ENCODE assay signal across 12 mouse cellular contexts in genomic region chr7:30251956-30252954, GRCm38 (mm10). TPM values are rescaled to one million over a fixed set of nuclear protein-coding genes. Genes with fewer than 3 reads are reported as not detected.
DNase-seq lines count a peak whose midpoint lies in the region; ATAC-seq and TF ChIP-seq lines count a peak whose summit lies in the region.
"Had no signal": no experiment of that assay in that cellular context is flagged by ENCODE, and none has a peak within 500 bp of the region (broad histone marks: within the 10 kb centered on the region; RNA-seq: fewer than 3 reads in every experiment).

No protein-coding gene starts in this region.

- no peaks in the 10 kb centered on the region for H3K4me1 ChIP-seq in forebrain, embryonic 12.5 days
- no peaks in the 10 kb centered on the region for H3K4me1 ChIP-seq in forebrain, embryonic 15.5 days
- H3K4me1 ChIP-seq in lung, embryonic 16.5 days (replicated peaks; ENCODE audit: control insufficient read depth, insufficient read depth, low read length) = no peaks in the 10 kb centered on the region
- H3K4me1 ChIP-seq in midbrain, postnatal 0 days (ENCODE audit: insufficient read depth, low read length) = no peaks in the 10 kb centered on the region
- H3K4me1 ChIP-seq: limb, embryonic 12.5 days; midbrain, embryonic 12.5 days had no signal

- H3K27me3 ChIP-seq in forebrain, embryonic 12.5 days = no peaks in the 10 kb centered on the region
- H3K27me3 ChIP-seq in forebrain, embryonic 15.5 days = no peaks in the 10 kb centered on the region
- H3K27me3 ChIP-seq in lung, embryonic 16.5 days (ENCODE audit: control insufficient read depth, insufficient read depth, low read depth, low read length) = no peaks in the 10 kb centered on the region
- no peaks in the 10 kb centered on the region for H3K27me3 ChIP-seq in midbrain, postnatal 0 days (ENCODE audit: insufficient read depth, low read length)
- H3K27me3 ChIP-seq: limb, embryonic 12.5 days; midbrain, embryonic 12.5 days had no signal

- peak; percentile 52 for DNase-seq in urinary bladder, postnatal 14 days (ENCODE audit: low spot score)
- no peak for DNase-seq in urinary bladder, adult 2 months (ENCODE audit: low spot score)
- no peak for DNase-seq in T-cell, adult 2 months (ENCODE audit: low spot score)
- DNase-seq in thymus, adult 18-20 months = no peak
- no peak for DNase-seq in midbrain, postnatal 0 days (ENCODE audit: low spot score)
- DNase-seq: right cerebral cortex, adult 18-20 months had no signal

- no peak overlapping the region for H3K9ac ChIP-seq in forebrain, embryonic 12.5 days
- no peak overlapping the region for H3K9ac ChIP-seq in forebrain, embryonic 15.5 days (replicated peaks)
- no peak overlapping the region for H3K9ac ChIP-seq in lung, embryonic 16.5 days (ENCODE audit: low read length)
- no peak overlapping the region for H3K9ac ChIP-seq in midbrain, postnatal 0 days (replicated peaks; ENCODE audit: low read length, poor library complexity, severe bottlenecking)
- H3K9ac ChIP-seq: limb, embryonic 12.5 days; midbrain, embryonic 12.5 days had no signal

- 89% methylated on average over 12 of the region's 12 CpGs for WGBS in forebrain, embryonic 12.5 days
- 91% methylated on average over 12 of the region's 12 CpGs for WGBS in forebrain, embryonic 15.5 days
- WGBS in lung, embryonic 16.5 days = 61% methylated on average over 12 of the region's 12 CpGs
- WGBS in midbrain, postnatal 0 days = 84% methylated on average over 12 of the region's 12 CpGs

- ATAC-seq in forebrain, embryonic 12.5 days (ENCODE audit: low FRiP score) = no peak
- ATAC-seq in forebrain, embryonic 15.5 days (replicated peaks) = no peak
- peak; percentile 45; the same call in 1 of the 2 replicates for ATAC-seq in lung, embryonic 16.5 days (ENCODE audit: low read depth)
- ATAC-seq in midbrain, postnatal 0 days (ENCODE audit: low FRiP score) = no peak

- H3K4me3 ChIP-seq in forebrain, embryonic 12.5 days (replicated peaks) = no peak overlapping the region
- H3K4me3 ChIP-seq in forebrain, embryonic 15.5 days = no peak overlapping the region
- H3K4me3 ChIP-seq in lung, embryonic 16.5 days (ENCODE audit: low read length) = no peak overlapping the region
- H3K4me3 ChIP-seq in midbrain, postnatal 0 days (ENCODE audit: low read depth, low read length) = no peak overlapping the region
- H3K4me3 ChIP-seq: limb, embryonic 12.5 days; midbrain, embryonic 12.5 days had no signal

- peaks cover 59% of the 10 kb centered on the region for H3K36me3 ChIP-seq in forebrain, embryonic 12.5 days (replicated peaks)
- H3K36me3 ChIP-seq in forebrain, embryonic 15.5 days = peaks cover 6% of the 10 kb centered on the region; the same call in 1 of the 2 replicates
- peaks cover 4% of the 10 kb centered on the region; the same call in 1 of the 2 replicates for H3K36me3 ChIP-seq in lung, embryonic 16.5 days (ENCODE audit: control insufficient read depth, insufficient read depth, low read length)
- H3K36me3 ChIP-seq in midbrain, postnatal 0 days (ENCODE audit: insufficient read depth, low read length) = peaks cover 6% of the 10 kb centered on the region; the same call in 1 of the 2 replicates

- H3K9me3 ChIP-seq in forebrain, embryonic 12.5 days = no peaks in the 10 kb centered on the region
- no peaks in the 10 kb centered on the region for H3K9me3 ChIP-seq in forebrain, embryonic 15.5 days
- no peaks in the 10 kb centered on the region for H3K9me3 ChIP-seq in lung, embryonic 16.5 days (ENCODE audit: control insufficient read depth, low read length)
- H3K9me3 ChIP-seq in midbrain, postnatal 0 days (ENCODE audit: low read length) = no peaks in the 10 kb centered on the region
- H3K9me3 ChIP-seq: limb, embryonic 12.5 days; midbrain, embryonic 12.5 days had no signal

- no peak overlapping the region for H3K4me2 ChIP-seq in forebrain, embryonic 12.5 days
- no peak overlapping the region for H3K4me2 ChIP-seq in forebrain, embryonic 15.5 days (replicated peaks)
- no peak overlapping the region for H3K4me2 ChIP-seq in lung, embryonic 16.5 days (ENCODE audit: low read depth, low read length)
- H3K4me2 ChIP-seq in midbrain, postnatal 0 days (ENCODE audit: low read depth, low read length, poor library complexity, severe bottlenecking) = no peak overlapping the region
- H3K4me2 ChIP-seq: limb, embryonic 12.5 days; midbrain, embryonic 12.5 days had no signal

- H3K27ac ChIP-seq in forebrain, embryonic 12.5 days = peak overlapping the region; percentile 13; the same call in 1 of the 2 replicates
- H3K27ac ChIP-seq in forebrain, embryonic 15.5 days (replicated peaks) = no peak overlapping the region
- H3K27ac ChIP-seq in lung, embryonic 16.5 days (ENCODE audit: low read length) = no peak overlapping the region
- H3K27ac ChIP-seq in midbrain, postnatal 0 days (ENCODE audit: low read depth, low read length) = no peak overlapping the region
- H3K27ac ChIP-seq: limb, embryonic 12.5 days; midbrain, embryonic 12.5 days had no signal

- no peak for TF ChIP-seq CTCF in midbrain, postnatal 0 days (IDR thresholded peaks at IDR 0.05)

RNA-seq across cellular contexts. Expression of gene Ovol3, which starts 16.7 kb away (rescaled TPM):
- 0.28 TPM in 1 of 2 replicates, not detected in the other for polyA plus RNA-seq in forebrain, embryonic 12.5 days (2016; fragmentation: Nextera tagmentation; extraction: Ambion mirVana)
- polyA plus RNA-seq in forebrain, embryonic 15.5 days (2015; fragmentation: Nextera tagmentation; extraction: Ambion mirVana) = not detected in 2 replicates
- 0.31 TPM in 1 of 2 replicates, not detected in the other for polyA plus RNA-seq in urinary bladder, adult 2 months (2012; rRNA removed)
- 0.30 TPM in 1 of 2 replicates, not detected in the other for polyA plus RNA-seq in lung, embryonic 16.5 days (2015; fragmentation: Nextera tagmentation; extraction: Ambion mirVana)
- total RNA-seq in midbrain, postnatal 0 days (2014; rRNA removed) = not detected in 2 replicates
- polyA plus RNA-seq in midbrain, postnatal 0 days (2015; fragmentation: Nextera tagmentation; extraction: Ambion mirVana) = not detected in 2 replicates
- polyA plus RNA-seq: gonadal fat pad, adult 2 months; limb, embryonic 12.5 days; midbrain, embryonic 12.5 days had no signal

RNA-seq across cellular contexts. Expression of gene Tbcb, which starts 20.2 kb away (rescaled TPM):
- polyA plus RNA-seq in forebrain, embryonic 12.5 days (2016; fragmentation: Nextera tagmentation; extraction: Ambion mirVana) = 245 and 256 TPM in 2 replicates
- 352 and 364 TPM in 2 replicates for polyA plus RNA-seq in forebrain, embryonic 15.5 days (2015; fragmentation: Nextera tagmentation; extraction: Ambion mirVana)
- 84.3 and 84.5 TPM in 2 replicates for polyA plus RNA-seq in urinary bladder, adult 2 months (2012; rRNA removed)
- 156 and 161 TPM in 2 replicates for polyA plus RNA-seq in lung, embryonic 16.5 days (2015; fragmentation: Nextera tagmentation; extraction: Ambion mirVana)
- total RNA-seq in midbrain, postnatal 0 days (2014; rRNA removed) = 127 and 149 TPM in 2 replicates
- polyA plus RNA-seq in midbrain, postnatal 0 days (2015; fragmentation: Nextera tagmentation; extraction: Ambion mirVana) = 483 and 527 TPM in 2 replicates

RNA-seq across cellular contexts. Expression of gene Polr2i, which starts 20.5 kb away (rescaled TPM):
- 164 TPM in 2 replicates for polyA plus RNA-seq in forebrain, embryonic 12.5 days (2016; fragmentation: Nextera tagmentation; extraction: Ambion mirVana)
- 173 and 193 TPM in 2 replicates for polyA plus RNA-seq in forebrain, embryonic 15.5 days (2015; fragmentation: Nextera tagmentation; extraction: Ambion mirVana)
- 107 and 140 TPM in 2 replicates for polyA plus RNA-seq in urinary bladder, adult 2 months (2012; rRNA removed)
- 146 and 152 TPM in 2 replicates for polyA plus RNA-seq in lung, embryonic 16.5 days (2015; fragmentation: Nextera tagmentation; extraction: Ambion mirVana)
- 93.3 and 126 TPM in 2 replicates for total RNA-seq in midbrain, postnatal 0 days (2014; rRNA removed)
- 190 and 196 TPM in 2 replicates for polyA plus RNA-seq in midbrain, postnatal 0 days (2015; fragmentation: Nextera tagmentation; extraction: Ambion mirVana)

RNA-seq across cellular contexts. Expression of gene Thap8, which starts 27.6 kb away (rescaled TPM):
- polyA plus RNA-seq in forebrain, embryonic 12.5 days (2016; fragmentation: Nextera tagmentation; extraction: Ambion mirVana) = 0.51 and 0.68 TPM in 2 replicates
- polyA plus RNA-seq in forebrain, embryonic 15.5 days (2015; fragmentation: Nextera tagmentation; extraction: Ambion mirVana) = 0.66 and 1.1 TPM in 2 replicates
- polyA plus RNA-seq in urinary bladder, adult 2 months (2012; rRNA removed) = 0.18 and 0.36 TPM in 2 replicates
- polyA plus RNA-seq in lung, embryonic 16.5 days (2015; fragmentation: Nextera tagmentation; extraction: Ambion mirVana) = 0.48 and 0.83 TPM in 2 replicates
- 0.71 TPM in 1 of 2 replicates, not detected in the other for total RNA-seq in midbrain, postnatal 0 days (2014; rRNA removed)
- polyA plus RNA-seq in midbrain, postnatal 0 days (2015; fragmentation: Nextera tagmentation; extraction: Ambion mirVana) = 0.38 and 0.57 TPM in 2 replicates

RNA-seq across cellular contexts. Expression of gene Wdr62, which starts 28.0 kb away (rescaled TPM):
- polyA plus RNA-seq in forebrain, embryonic 12.5 days (2016; fragmentation: Nextera tagmentation; extraction: Ambion mirVana) = 17.2 and 18.6 TPM in 2 replicates
- polyA plus RNA-seq in forebrain, embryonic 15.5 days (2015; fragmentation: Nextera tagmentation; extraction: Ambion mirVana) = 7.3 and 8.8 TPM in 2 replicates
- 10.2 and 11.4 TPM in 2 replicates for polyA plus RNA-seq in urinary bladder, adult 2 months (2012; rRNA removed)
- 11.8 and 12.2 TPM in 2 replicates for polyA plus RNA-seq in lung, embryonic 16.5 days (2015; fragmentation: Nextera tagmentation; extraction: Ambion mirVana)
- 1.7 and 24.3 TPM in 2 replicates for total RNA-seq in midbrain, postnatal 0 days (2014; rRNA removed)
- polyA plus RNA-seq in midbrain, postnatal 0 days (2015; fragmentation: Nextera tagmentation; extraction: Ambion mirVana) = 3.3 and 4.1 TPM in 2 replicates
